In the genomic region with DNA sequence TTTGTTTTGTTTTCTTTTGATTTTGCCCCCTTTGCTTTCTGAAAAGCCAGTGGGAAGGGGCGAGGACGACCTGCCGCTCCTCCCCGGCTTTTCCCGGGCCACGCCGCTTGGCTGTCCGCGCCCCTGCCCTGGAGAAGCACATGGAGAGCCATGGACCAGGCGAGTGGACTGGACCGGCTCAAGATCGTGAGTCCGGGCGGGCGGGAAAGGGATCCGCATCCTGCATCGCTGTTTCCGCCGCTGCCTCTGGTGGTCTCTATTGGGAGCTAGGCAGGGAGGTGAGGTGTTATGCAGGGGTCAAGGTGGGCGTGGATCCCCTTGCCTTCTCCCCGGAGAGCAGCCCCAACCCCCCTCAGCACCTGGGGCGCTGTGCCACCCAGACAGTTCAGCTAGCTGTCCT, we compare ENCODE assay signal across 8 mouse cellular contexts. TPM values are rescaled to one million over a fixed set of nuclear protein-coding genes. Genes with fewer than 3 reads are reported as not detected.
DNase-seq lines count a peak whose midpoint lies in the region; ATAC-seq and TF ChIP-seq lines count a peak whose summit lies in the region.

No protein-coding gene starts in this region.

- no peaks in the 10 kb centered on the region; the same call in none of the 2 replicates for H3K4me1 ChIP-seq in forebrain, embryonic 14.5 days (ENCODE audit: control insufficient read depth, insufficient read depth, low read length)
- 0 out of 2 replicates have a peak, but pooled peaks cover 4% of the 10 kb centered on the region for H3K4me1 ChIP-seq in intestine, embryonic 14.5 days (replicated peaks; ENCODE audit: control insufficient read depth, insufficient read depth, low read length)
- peaks cover 10% of the 10 kb centered on the region; the same call in 1 of the 2 replicates for H3K4me1 ChIP-seq in liver, postnatal 0 days (ENCODE audit: insufficient read depth)
- H3K4me1 ChIP-seq in neural tube, embryonic 14.5 days (ENCODE audit: control insufficient read depth, insufficient read depth, low read length), result 0 out of 2 replicates have a peak, but pooled peaks cover 4% of the 10 kb centered on the region

- TF ChIP-seq CTCF in liver, postnatal 0 days (IDR thresholded peaks at IDR 0.05; ENCODE audit: low read depth), result no peak

- H3K27ac ChIP-seq in forebrain, embryonic 14.5 days (ENCODE audit: low read depth, low read length), result no peak overlapping the region
- peak overlapping the region; percentile 62; the same call in 1 of the 2 replicates for H3K27ac ChIP-seq in intestine, embryonic 14.5 days (ENCODE audit: low read depth)
- no peak overlapping the region for H3K27ac ChIP-seq in liver, postnatal 0 days (ENCODE audit: low read depth)
- H3K27ac ChIP-seq in neural tube, embryonic 14.5 days (ENCODE audit: low read depth, low read length), result no peak overlapping the region

- peak overlapping the region; percentile 93 for H3K4me2 ChIP-seq in forebrain, embryonic 14.5 days (ENCODE audit: low read length)
- peak overlapping the region; percentile 92 for H3K4me2 ChIP-seq in intestine, embryonic 14.5 days (ENCODE audit: low read length)
- peak overlapping the region; percentile 95 for H3K4me2 ChIP-seq in liver, postnatal 0 days (ENCODE audit: low read depth, low read length)
- peak overlapping the region; percentile 72 for H3K4me2 ChIP-seq in neural tube, embryonic 14.5 days (ENCODE audit: low read depth, low read length)

- WGBS in forebrain, embryonic 14.5 days, result under 1% methylated on average over 22 of the region's 22 CpGs
- 0% methylated on average over 22 of the region's 22 CpGs for WGBS in intestine, embryonic 14.5 days
- WGBS in liver, postnatal 0 days (ENCODE audit: insufficient replicate concordance), result under 1% methylated on average over 21 of the region's 22 CpGs
- under 1% methylated on average over 21 of the region's 22 CpGs for WGBS in neural tube, embryonic 14.5 days

- peak overlapping the region; percentile 75 for H3K9ac ChIP-seq in forebrain, embryonic 14.5 days (ENCODE audit: low read length)
- peak overlapping the region; percentile 53 for H3K9ac ChIP-seq in intestine, embryonic 14.5 days (ENCODE audit: low read length)
- H3K9ac ChIP-seq in liver, postnatal 0 days (replicated peaks), result peak overlapping the region; percentile 63
- H3K9ac ChIP-seq in neural tube, embryonic 14.5 days (replicated peaks; ENCODE audit: low read depth, low read length), result peak overlapping the region; percentile 67

- no peak for TF ChIP-seq EP300 in liver, postnatal 0 days (IDR thresholded peaks at IDR 0.05; ENCODE audit: low read depth)

- H3K27me3 ChIP-seq in forebrain, embryonic 14.5 days (replicated peaks; ENCODE audit: control insufficient read depth, insufficient read depth, low read length), result no peaks in the 10 kb centered on the region
- 0 out of 2 replicates have a peak, but pooled peaks cover 2% of the 10 kb centered on the region for H3K27me3 ChIP-seq in intestine, embryonic 14.5 days (replicated peaks; ENCODE audit: control insufficient read depth, insufficient read depth, low read length)
- peaks cover 6% of the 10 kb centered on the region; the same call in 1 of the 2 replicates for H3K27me3 ChIP-seq in liver, postnatal 0 days (ENCODE audit: insufficient read depth, low read length)
- H3K27me3 ChIP-seq in neural tube, embryonic 14.5 days (ENCODE audit: control insufficient read depth, insufficient read depth, low read length), result peaks cover 5% of the 10 kb centered on the region

- no peaks in the 10 kb centered on the region for H3K36me3 ChIP-seq in forebrain, embryonic 14.5 days (ENCODE audit: control insufficient read depth, insufficient read depth, low read length)
- no peaks in the 10 kb centered on the region for H3K36me3 ChIP-seq in intestine, embryonic 14.5 days (ENCODE audit: control insufficient read depth, insufficient read depth, low read length)
- no peaks in the 10 kb centered on the region for H3K36me3 ChIP-seq in liver, postnatal 0 days (replicated peaks; ENCODE audit: insufficient read depth, low read length)
- H3K36me3 ChIP-seq in neural tube, embryonic 14.5 days (ENCODE audit: control insufficient read depth, insufficient read depth, low read length), result no peaks in the 10 kb centered on the region

- ATAC-seq in forebrain, embryonic 14.5 days, result peak; percentile 58
- peak; percentile 53 for ATAC-seq in intestine, embryonic 14.5 days (replicated peaks; ENCODE audit: low FRiP score, low TSS enrichment, low read depth)
- peak; percentile 47; the same call in 1 of the 2 replicates for ATAC-seq in liver, postnatal 0 days
- peak; percentile 65 for ATAC-seq in neural tube, embryonic 14.5 days (ENCODE audit: low read depth)

- DNase-seq in gastrocnemius, postnatal 10 days, result peak; percentile 18
- no peak for DNase-seq in gastrocnemius, postnatal 25 days
- DNase-seq in adipocyte (ENCODE audit: low spot score), result peak; percentile 12
- peak; percentile 41 for DNase-seq in forebrain, embryonic 14.5 days (ENCODE audit: low spot score)
- no peak for DNase-seq in intestine, embryonic 14.5 days (ENCODE audit: low spot score)
- DNase-seq in liver, postnatal 0 days, result peak; percentile 25
- no peak for DNase-seq in c-Kit-positive CD71-positive TER-119-positive erythroid progenitor cells, embryonic 14.5 days (ENCODE audit: low spot score)

- H3K9me3 ChIP-seq in forebrain, embryonic 14.5 days (replicated peaks; ENCODE audit: control insufficient read depth, low read length), result no peaks in the 10 kb centered on the region
- no peaks in the 10 kb centered on the region for H3K9me3 ChIP-seq in intestine, embryonic 14.5 days (ENCODE audit: control insufficient read depth, low read length)
- no peaks in the 10 kb centered on the region for H3K9me3 ChIP-seq in liver, postnatal 0 days (ENCODE audit: low read length)
- no peaks in the 10 kb centered on the region for H3K9me3 ChIP-seq in neural tube, embryonic 14.5 days (ENCODE audit: control insufficient read depth, low read length)

- peak overlapping the region; percentile 67 for H3K4me3 ChIP-seq in forebrain, embryonic 14.5 days (ENCODE audit: low read depth, low read length)
- H3K4me3 ChIP-seq in intestine, embryonic 14.5 days (ENCODE audit: low read depth, low read length), result peak overlapping the region; percentile 62
- H3K4me3 ChIP-seq in liver, postnatal 0 days (ENCODE audit: low read depth, low read length), result peak overlapping the region; percentile 61
- peak overlapping the region; percentile 54 for H3K4me3 ChIP-seq in neural tube, embryonic 14.5 days (ENCODE audit: low read depth, low read length)

RNA-seq across cellular contexts. Expression of a gene that starts 1.9 kb away (rescaled TPM):
- total RNA-seq in gastrocnemius, postnatal 10 days (2021), result 1 to 10 TPM; 1.6 to 1.8 TPM
- total RNA-seq in gastrocnemius, postnatal 25 days (2021), result under 1 TPM; 0.26 to 0.32 TPM
- polyA plus RNA-seq in forebrain, embryonic 14.5 days (2014; fragmentation: Nextera tagmentation; extraction: Ambion mirVana), result 2.4 and 3.2 TPM in 2 replicates
- 2.9 and 3.0 TPM in 2 replicates for polyA plus RNA-seq in intestine, embryonic 14.5 days (2014; fragmentation: Nextera tagmentation; extraction: Ambion mirVana)
- polyA plus RNA-seq in liver, postnatal 0 days (2015; fragmentation: Nextera tagmentation; extraction: Ambion mirVana), result 0.11 and 0.24 TPM in 2 replicates
- 5.6 and 12.7 TPM in 2 replicates for polyA plus RNA-seq in neural tube, embryonic 14.5 days (2014; fragmentation: Nextera tagmentation; extraction: Ambion mirVana)

Comparison
In these comparisons a context has a peak if more than half of its experiments do, and no peak if none do; other contexts are left out.
1. DNase-seq: peak in gastrocnemius, postnatal 10 days (single experiment), adipocyte (single experiment), forebrain, embryonic 14.5 days (single experiment) and liver, postnatal 0 days (single experiment); none in gastrocnemius, postnatal 25 days (single experiment), intestine, embryonic 14.5 days (single experiment) and c-Kit-positive CD71-positive TER-119-positive erythroid progenitor cells, embryonic 14.5 days (single experiment).
2. Peak in every context shown above with its lines, with median percentiles within 50 percentile points of each other: ATAC-seq, H3K4me2 ChIP-seq, H3K4me3 ChIP-seq and H3K9ac ChIP-seq.